Mouse (Mus musculus) megakaryocyte, adult 5-6 weeks (primary cell): ENCODE measurements at regions not wholly inside any gene's neighbourhood (a gene's known extent, or its start where the extent isn't known, plus 50 kb on each side); places are given as distances from the start of the nearest gene placed in this dataset.

Source experiments
- ATAC-seq: 2 replicates; pipeline ENCODE4 v1.8.0; 2016; ENCODE audit warnings: mild to moderate bottlenecking, inconsistent platforms; ENCODE audit not compliant: poor library complexity, severe bottlenecking

- ATAC-seq: no peak
Measured at GRCm38 (mm10) chrX:35791273-35791672, 97.4 kb upstream of the Dock11 start.

- no peak for ATAC-seq
Measured at GRCm38 (mm10) chrX:35813206-35813605, 75.4 kb upstream of the Dock11 start.

- ATAC-seq: peak; percentile 64
Measured at GRCm38 (mm10) chrX:35834411-35834810, 54.2 kb upstream of the Dock11 start.

- ATAC-seq: no peak
Measured at GRCm38 (mm10) chrX:35838064-35838463, 50.6 kb upstream of the Dock11 start.
